Mouse (Mus musculus): ENCODE measurements at regions not wholly inside any gene's neighbourhood (a gene's known extent, or its start where the extent isn't known, plus 50 kb on each side); places are given as distances from the start of the nearest gene placed in this dataset.
"Not testable (repeated sequence)": the region's sequence is repeated elsewhere in the genome, so short reads cannot be mapped to it uniquely, and the experiment has no call there.

GRCm38 (mm10) chr10:23733679-23734078 is 53.4 kb downstream of the Rps12 start:
- TF ChIP-seq POLR2AphosphoS2 (IDR thresholded peaks at IDR 0.05; ENCODE audit: insufficient read length, low read depth) (no peak), MYOD1 (IDR thresholded peaks at IDR 0.05; ENCODE audit: control insufficient read depth in 1 of 3, insufficient read length in 2 of 3, low read depth in 2 of 3) (no peak), MAX (IDR thresholded peaks at IDR 0.05; ENCODE audit: low read depth) (no peak)
- H3K4me3 ChIP-seq = no peak overlapping the region

DNA sequence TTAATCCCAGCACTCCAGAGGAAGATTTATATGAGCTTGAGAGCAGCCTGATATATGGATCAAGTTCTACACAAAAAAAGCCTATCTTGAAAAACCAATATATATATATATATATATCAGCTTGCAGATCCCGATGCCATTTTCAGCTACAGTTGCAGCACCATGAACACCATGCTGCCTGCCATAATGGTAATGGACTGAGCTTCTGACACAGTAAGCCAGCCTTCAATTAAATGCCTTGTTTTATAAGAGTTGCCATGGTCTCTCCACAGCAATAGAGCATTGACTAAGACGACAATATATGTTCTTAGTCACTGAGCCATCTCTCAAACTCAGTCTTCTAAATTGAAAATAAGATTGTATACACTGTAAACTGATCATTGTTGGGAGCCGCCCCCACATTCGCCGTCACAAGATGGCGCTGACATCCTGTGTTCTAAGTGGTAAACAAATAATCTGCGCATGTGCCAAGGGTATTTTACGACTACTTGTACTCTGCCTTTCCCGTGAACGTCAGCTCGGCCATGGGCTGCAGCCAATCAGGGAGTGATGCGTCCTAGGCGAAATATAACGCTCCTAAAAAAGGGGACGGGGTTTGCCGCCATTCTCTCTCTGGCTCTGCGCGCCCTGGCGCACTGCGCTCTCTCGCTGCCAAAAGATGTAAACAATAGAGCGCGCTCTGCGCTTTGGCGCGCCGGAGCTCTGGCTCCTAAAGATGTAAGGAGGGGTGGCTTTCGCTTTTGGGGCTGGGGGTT is 60.9 kb downstream of the Rps12 start:
- H3K27me3 ChIP-seq (ENCODE audit: control insufficient read depth, insufficient read depth, insufficient read length); H3K36me3 ChIP-seq (ENCODE audit: control insufficient read depth, insufficient read depth); H3ac ChIP-seq (ENCODE audit: control insufficient read depth, insufficient read length); H3K4me3 ChIP-seq; H3K79me2 ChIP-seq (ENCODE audit: control insufficient read depth, insufficient read depth); H3K4me2 ChIP-seq (ENCODE audit: low read depth): not testable (repeated sequence)

More at GRCm38 (mm10) chr10:23733679-23734078, 53.4 kb downstream of the Rps12 start:
- Histone ChIP-seq H3K36me3 (ENCODE audit: control insufficient read depth, insufficient read depth) (no peaks in the 10 kb centered on the region), H3K79me2 (ENCODE audit: control insufficient read depth, insufficient read depth) (no peaks in the 10 kb centered on the region), H3K4me2 (ENCODE audit: low read depth) (no peak overlapping the region), H3ac (ENCODE audit: control insufficient read depth, insufficient read length) (no peak overlapping the region), H3K27me3 (ENCODE audit: control insufficient read depth, insufficient read depth, insufficient read length) (no peaks in the 10 kb centered on the region)

- no peak overlapping the region for H3ac ChIP-seq (ENCODE audit: control insufficient read depth, insufficient read length)
- H3K79me2 ChIP-seq (ENCODE audit: control insufficient read depth, insufficient read depth) = no peaks in the 10 kb centered on the region
- no peak overlapping the region for H3K4me3 ChIP-seq
- H3K27me3 ChIP-seq (ENCODE audit: control insufficient read depth, insufficient read depth, insufficient read length) = no peaks in the 10 kb centered on the region
- TF ChIP-seq TCF3 (IDR thresholded peaks at IDR 0.05; ENCODE audit: insufficient read length, low read depth) = no peak
- TF ChIP-seq USF1 (IDR thresholded peaks at IDR 0.05; ENCODE audit: low read depth) = no peak
- no peak for TF ChIP-seq POLR2A (IDR thresholded peaks at IDR 0.05; ENCODE audit: insufficient read length, low read depth)
- TF ChIP-seq MYOD1 (IDR thresholded peaks at IDR 0.05; ENCODE audit: control insufficient read depth in 1 of 3, insufficient read length in 2 of 3, low read depth in 2 of 3) = no peak
- no peak overlapping the region for H3K4me2 ChIP-seq (ENCODE audit: low read depth)
- H3K36me3 ChIP-seq (ENCODE audit: control insufficient read depth, insufficient read depth) = no peaks in the 10 kb centered on the region
These were observed 69.0 kb downstream of the Rps12 start for GRCm38 (mm10) chr10:23718124-23718523.

DNA sequence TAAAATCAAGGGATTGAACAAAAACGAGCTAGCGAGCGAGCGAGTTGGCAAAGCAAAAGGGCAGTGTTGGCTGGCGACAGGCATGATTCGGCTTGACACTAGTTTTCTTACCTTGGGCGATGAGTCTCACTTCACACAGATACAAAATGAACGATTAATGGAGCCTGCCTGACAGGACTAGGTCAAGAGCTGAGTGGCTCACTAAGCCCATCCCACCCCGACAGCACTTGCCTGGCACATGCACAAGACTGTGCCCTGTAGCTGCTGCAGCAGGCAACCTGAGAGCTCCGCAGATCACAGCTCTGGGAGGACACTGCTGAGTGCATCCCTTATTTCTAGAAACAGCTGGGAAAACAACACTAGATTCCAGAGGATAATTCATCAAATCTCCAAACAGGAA is 71.6 kb downstream of the Rps12 start:
- Histone ChIP-seq H3K4me2 (ENCODE audit: low read depth) (no peak overlapping the region), H3K27me3 (ENCODE audit: control insufficient read depth, insufficient read depth, insufficient read length) (peaks cover 3% of the 10 kb centered on the region), H3K4me3 (no peak overlapping the region), H3K36me3 (ENCODE audit: control insufficient read depth, insufficient read depth) (no peaks in the 10 kb centered on the region), H3ac (ENCODE audit: control insufficient read depth, insufficient read length) (no peak overlapping the region), H3K79me2 (ENCODE audit: control insufficient read depth, insufficient read depth) (no peaks in the 10 kb centered on the region)
- TF ChIP-seq TCF3 (IDR thresholded peaks at IDR 0.05; ENCODE audit: insufficient read length, low read depth) = no peak
- TF ChIP-seq CEBPB (IDR thresholded peaks at IDR 0.05; ENCODE audit: insufficient read depth, poor library complexity, severe bottlenecking) = no peak
- TF ChIP-seq MYOD1 (IDR thresholded peaks at IDR 0.05; ENCODE audit: control insufficient read depth in 1 of 3, insufficient read length in 2 of 3, low read depth in 2 of 3) = no peak
- no peak for TF ChIP-seq SRF (IDR thresholded peaks at IDR 0.05; ENCODE audit: control insufficient read depth, insufficient read length, low read depth)
- TF ChIP-seq MAX (IDR thresholded peaks at IDR 0.05; ENCODE audit: low read depth) = no peak

DNA sequence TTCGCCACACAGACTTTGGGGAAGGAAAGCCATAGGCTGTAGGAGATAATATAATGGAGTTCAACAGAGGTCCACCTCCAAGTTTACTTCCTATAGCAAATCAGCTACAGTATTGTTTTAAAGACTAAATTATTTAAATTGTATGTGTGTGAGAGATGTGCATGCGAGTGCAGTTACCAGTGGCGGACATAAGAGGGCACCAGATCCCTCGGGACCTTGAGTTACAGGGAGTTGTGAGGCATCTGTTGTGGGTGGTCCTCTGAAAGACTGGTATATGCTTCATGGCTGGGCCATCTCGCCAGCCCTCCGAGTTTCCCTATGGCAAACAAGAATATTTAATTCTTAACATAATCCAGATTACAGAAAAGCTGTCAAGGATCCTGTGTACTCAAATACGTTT is 72.0 kb downstream of the Rps12 start:
- H3K79me2 ChIP-seq (ENCODE audit: control insufficient read depth, insufficient read depth) = no peaks in the 10 kb centered on the region
- TF ChIP-seq TCF3 (IDR thresholded peaks at IDR 0.05; ENCODE audit: insufficient read length, low read depth) = no peak
- no peak for TF ChIP-seq REST (IDR thresholded peaks at IDR 0.05; ENCODE audit: insufficient read depth, insufficient read length)
- no peak for TF ChIP-seq SRF (IDR thresholded peaks at IDR 0.05; ENCODE audit: control insufficient read depth, insufficient read length, low read depth)
- no peak for TF ChIP-seq USF1 (IDR thresholded peaks at IDR 0.05; ENCODE audit: low read depth)
- TF ChIP-seq CEBPB (IDR thresholded peaks at IDR 0.05; ENCODE audit: insufficient read depth, poor library complexity, severe bottlenecking) = no peak
- no peak for TF ChIP-seq E2F4 (IDR thresholded peaks at IDR 0.05; ENCODE audit: insufficient read depth)
- TF ChIP-seq POLR2AphosphoS2 (IDR thresholded peaks at IDR 0.05; ENCODE audit: insufficient read length, low read depth) = no peak
- no peak for TF ChIP-seq MAX (IDR thresholded peaks at IDR 0.05; ENCODE audit: low read depth)
- no peak for TF ChIP-seq TCF12 (IDR thresholded peaks at IDR 0.05; ENCODE audit: insufficient read depth, poor library complexity, severe bottlenecking)
- no peak for TF ChIP-seq POLR2A (IDR thresholded peaks at IDR 0.05; ENCODE audit: insufficient read length, low read depth)
- TF ChIP-seq MYOG (IDR thresholded peaks at IDR 0.05; ENCODE audit: control insufficient read depth in 1 of 3, insufficient read depth in 1 of 3, insufficient read length in 2 of 3, low read depth in 2 of 3) = no peak
- no peak for TF ChIP-seq MYOD1 (IDR thresholded peaks at IDR 0.05; ENCODE audit: control insufficient read depth in 1 of 3, insufficient read length in 2 of 3, low read depth in 2 of 3)
- H3K36me3 ChIP-seq (ENCODE audit: control insufficient read depth, insufficient read depth) = no peaks in the 10 kb centered on the region
- peaks cover 3% of the 10 kb centered on the region for H3K27me3 ChIP-seq (ENCODE audit: control insufficient read depth, insufficient read depth, insufficient read length)
- no peak overlapping the region for H3K4me2 ChIP-seq (ENCODE audit: low read depth)
- no peak overlapping the region for H3ac ChIP-seq (ENCODE audit: control insufficient read depth, insufficient read length)
- H3K4me3 ChIP-seq = no peak overlapping the region

Data from myocyte (in vitro differentiated cells).